Comparison of ENCODE assay signal across 16 mouse cellular contexts in genomic region chr17:6140875-6141274, GRCm38 (mm10). TPM values are rescaled to one million over a fixed set of nuclear protein-coding genes. Genes with fewer than 3 reads are reported as not detected.
DNase-seq lines count a peak whose midpoint lies in the region; ATAC-seq lines count a peak whose summit lies in the region.
"Had no signal": no experiment of that assay in that cellular context is flagged by ENCODE, and none has a peak within 500 bp of the region (broad histone marks: within the 10 kb centered on the region; RNA-seq: fewer than 3 reads in every experiment).

No protein-coding gene starts in this region.

- H3K36me3 ChIP-seq in embryonic facial prominence, embryonic 14.5 days (ENCODE audit: control insufficient read depth, insufficient read depth, low read length) = peaks cover 22% of the 10 kb centered on the region; the same call in 1 of the 2 replicates
- peaks cover 65% of the 10 kb centered on the region for H3K36me3 ChIP-seq in embryonic facial prominence, embryonic 10.5 days (replicated peaks)
- H3K36me3 ChIP-seq in lung, embryonic 16.5 days (ENCODE audit: control insufficient read depth, insufficient read depth, low read length) = peaks cover 6% of the 10 kb centered on the region; the same call in 1 of the 2 replicates
- 0 out of 2 replicates have a peak, but pooled peaks cover 3% of the 10 kb centered on the region for H3K36me3 ChIP-seq in intestine, embryonic 15.5 days
- H3K36me3 ChIP-seq in stomach, embryonic 16.5 days (ENCODE audit: control insufficient read depth, insufficient read depth, low read length) = no peaks in the 10 kb centered on the region

- peaks cover 3% of the 10 kb centered on the region; the same call in 1 of the 2 replicates for H3K4me1 ChIP-seq in embryonic facial prominence, embryonic 14.5 days (ENCODE audit: control insufficient read depth, insufficient read depth, low read length)
- H3K4me1 ChIP-seq in embryonic facial prominence, embryonic 10.5 days = peaks cover 12% of the 10 kb centered on the region
- no peaks in the 10 kb centered on the region for H3K4me1 ChIP-seq in lung, embryonic 16.5 days (replicated peaks; ENCODE audit: control insufficient read depth, insufficient read depth, low read length)
- no peaks in the 10 kb centered on the region for H3K4me1 ChIP-seq in intestine, embryonic 15.5 days (replicated peaks)
- H3K4me1 ChIP-seq in stomach, embryonic 16.5 days (ENCODE audit: control insufficient read depth, insufficient read depth, low read length) = no peaks in the 10 kb centered on the region
- H3K4me1 ChIP-seq: neural tube, embryonic 12.5 days had no signal

- no peak overlapping the region for H3K4me2 ChIP-seq in embryonic facial prominence, embryonic 14.5 days (ENCODE audit: low read depth, low read length)
- no peak overlapping the region for H3K4me2 ChIP-seq in lung, embryonic 16.5 days (ENCODE audit: low read depth, low read length)
- H3K4me2 ChIP-seq in intestine, embryonic 15.5 days (replicated peaks) = no peak overlapping the region
- no peak overlapping the region for H3K4me2 ChIP-seq in stomach, embryonic 16.5 days (ENCODE audit: low read depth, low read length)
- H3K4me2 ChIP-seq: forebrain, embryonic 13.5 days; heart, embryonic 13.5 days; neural tube, embryonic 12.5 days had no signal

- WGBS in embryonic facial prominence, embryonic 14.5 days = 81% methylated on average over 3 of the region's 3 CpGs
- 94% methylated on average over 3 of the region's 3 CpGs for WGBS in embryonic facial prominence, embryonic 10.5 days
- 67% methylated on average over 3 of the region's 3 CpGs for WGBS in lung, embryonic 16.5 days
- WGBS in intestine, embryonic 15.5 days = 62% methylated on average over 3 of the region's 3 CpGs
- 64% methylated on average over 3 of the region's 3 CpGs for WGBS in stomach, embryonic 16.5 days

- H3K4me3 ChIP-seq in embryonic facial prominence, embryonic 14.5 days (ENCODE audit: low read depth, low read length) = no peak overlapping the region
- no peak overlapping the region for H3K4me3 ChIP-seq in embryonic facial prominence, embryonic 10.5 days
- no peak overlapping the region for H3K4me3 ChIP-seq in lung, embryonic 16.5 days (ENCODE audit: low read length)
- H3K4me3 ChIP-seq in intestine, embryonic 15.5 days (replicated peaks) = no peak overlapping the region
- no peak overlapping the region for H3K4me3 ChIP-seq in stomach, embryonic 16.5 days (replicated peaks; ENCODE audit: low read length)
- H3K4me3 ChIP-seq: forebrain, embryonic 13.5 days; heart, embryonic 13.5 days; hindbrain, embryonic 10.5 days; neural tube, embryonic 12.5 days had no signal

- no peaks in the 10 kb centered on the region for H3K27me3 ChIP-seq in embryonic facial prominence, embryonic 14.5 days (replicated peaks; ENCODE audit: control insufficient read depth, insufficient read depth, low read length)
- H3K27me3 ChIP-seq in embryonic facial prominence, embryonic 10.5 days (replicated peaks; ENCODE audit: low read depth, poor library complexity, severe bottlenecking) = no peaks in the 10 kb centered on the region
- H3K27me3 ChIP-seq in lung, embryonic 16.5 days (ENCODE audit: control insufficient read depth, insufficient read depth, low read depth, low read length) = no peaks in the 10 kb centered on the region
- no peaks in the 10 kb centered on the region for H3K27me3 ChIP-seq in intestine, embryonic 15.5 days (replicated peaks)
- H3K27me3 ChIP-seq in stomach, embryonic 16.5 days (ENCODE audit: control insufficient read depth, insufficient read depth, low read length) = no peaks in the 10 kb centered on the region
- H3K27me3 ChIP-seq: forebrain, embryonic 13.5 days; heart, embryonic 13.5 days; neural tube, embryonic 12.5 days had no signal

- H3K27ac ChIP-seq in embryonic facial prominence, embryonic 14.5 days (replicated peaks; ENCODE audit: low read depth, low read length) = peak overlapping the region; percentile 33; the same call in 1 of the 2 replicates
- no peak overlapping the region for H3K27ac ChIP-seq in embryonic facial prominence, embryonic 10.5 days (replicated peaks)
- H3K27ac ChIP-seq in lung, embryonic 16.5 days (ENCODE audit: low read length) = no peak overlapping the region
- H3K27ac ChIP-seq in intestine, embryonic 15.5 days = no peak overlapping the region
- H3K27ac ChIP-seq in stomach, embryonic 16.5 days (ENCODE audit: low read length) = peak overlapping the region; percentile 18; the same call in 1 of the 2 replicates
- H3K27ac ChIP-seq: forebrain, embryonic 13.5 days; hindbrain, embryonic 10.5 days; neural tube, embryonic 12.5 days had no signal

- no peak overlapping the region for H3K9ac ChIP-seq in embryonic facial prominence, embryonic 14.5 days (ENCODE audit: low read depth, low read length)
- no peak overlapping the region for H3K9ac ChIP-seq in lung, embryonic 16.5 days (ENCODE audit: low read length)
- H3K9ac ChIP-seq in intestine, embryonic 15.5 days = no peak overlapping the region
- H3K9ac ChIP-seq in stomach, embryonic 16.5 days (ENCODE audit: low read length) = no peak overlapping the region
- H3K9ac ChIP-seq: forebrain, embryonic 13.5 days; heart, embryonic 13.5 days; liver, postnatal 0 days; neural tube, embryonic 12.5 days had no signal

- no peak for ATAC-seq in embryonic facial prominence, embryonic 14.5 days (ENCODE audit: low read depth)
- ATAC-seq in lung, embryonic 16.5 days (ENCODE audit: low read depth) = peak; percentile 41; the same call in 1 of the 2 replicates
- ATAC-seq in intestine, embryonic 15.5 days = 0 out of 2 replicates have a peak, but pooled peaks have one; percentile 36
- ATAC-seq in stomach, embryonic 16.5 days (ENCODE audit: insufficient read depth, low FRiP score) = no peak; the same call in 1 of the 2 replicates
- ATAC-seq: forebrain, embryonic 13.5 days; liver, postnatal 0 days had no signal

- DNase-seq in embryonic facial prominence, embryonic 14.5 days (ENCODE audit: low spot score) = peak; percentile 41
- no peak for DNase-seq in embryonic facial prominence, embryonic 10.5 days (ENCODE audit: low spot score)
- DNase-seq in lung, postnatal 14 days = no peak
- DNase-seq in right cerebral cortex, postnatal 4 days = no peak
- DNase-seq in left cerebral cortex, adult 8-10 months (ENCODE audit: low spot score in 2 of 2) = no peak
- DNase-seq: cerebellum, postnatal 10 days; layer of hippocampus, postnatal 36 days; liver, postnatal 0 days; thymus, postnatal 25 days had no signal

- no peaks in the 10 kb centered on the region for H3K9me3 ChIP-seq in embryonic facial prominence, embryonic 14.5 days (ENCODE audit: control insufficient read depth, low read length)
- no peaks in the 10 kb centered on the region for H3K9me3 ChIP-seq in embryonic facial prominence, embryonic 10.5 days
- H3K9me3 ChIP-seq in lung, embryonic 16.5 days (ENCODE audit: control insufficient read depth, low read length) = no peaks in the 10 kb centered on the region
- H3K9me3 ChIP-seq in intestine, embryonic 15.5 days = no peaks in the 10 kb centered on the region
- H3K9me3 ChIP-seq in stomach, embryonic 16.5 days (replicated peaks; ENCODE audit: control insufficient read depth, low read length) = no peaks in the 10 kb centered on the region
- H3K9me3 ChIP-seq: forebrain, embryonic 13.5 days; heart, embryonic 13.5 days; hindbrain, embryonic 10.5 days; neural tube, embryonic 12.5 days had no signal

RNA-seq across cellular contexts. Expression of gene Tulp4, which starts 34.6 kb away (rescaled TPM):
- 83.6 and 86.3 TPM in 2 replicates for polyA plus RNA-seq in embryonic facial prominence, embryonic 14.5 days (2014; fragmentation: Nextera tagmentation; extraction: Ambion mirVana)
- polyA plus RNA-seq in embryonic facial prominence, embryonic 10.5 days (2016; fragmentation: Nextera tagmentation; extraction: Ambion mirVana) = 132 and 140 TPM in 2 replicates
- polyA plus RNA-seq in lung, embryonic 16.5 days (2015; fragmentation: Nextera tagmentation; extraction: Ambion mirVana) = 56.0 and 72.9 TPM in 2 replicates
- 70.9 and 95.9 TPM in 2 replicates for polyA plus RNA-seq in intestine, embryonic 15.5 days (2015; fragmentation: Nextera tagmentation; extraction: Ambion mirVana)
- 54.4 and 75.3 TPM in 2 replicates for polyA plus RNA-seq in stomach, embryonic 16.5 days (2015; fragmentation: Nextera tagmentation; extraction: Ambion mirVana)
- 100 to 1,000 TPM; 363 to 430 (median 399) TPM for total RNA-seq in left cerebral cortex, adult 8-10 months (2022)

Comparison
In these comparisons a context has a peak if more than half of its experiments do, and no peak if none do; other contexts are left out.
1. H3K27ac ChIP-seq: peak in embryonic facial prominence, embryonic 14.5 days (single experiment) and stomach, embryonic 16.5 days (single experiment); none in embryonic facial prominence, embryonic 10.5 days (single experiment), lung, embryonic 16.5 days (single experiment) and intestine, embryonic 15.5 days (single experiment).
2. ATAC-seq: peak in lung, embryonic 16.5 days (single experiment) and intestine, embryonic 15.5 days (single experiment); none in embryonic facial prominence, embryonic 14.5 days (single experiment) and stomach, embryonic 16.5 days (single experiment).